Mouse (Mus musculus) liver, adult 2 months (tissue): Measurements from ENCODE around the gene Eif2ak4.

Experiments
- CTCF ChIP-seq: fragments of 200-500 bp; IDR thresholded peaks from 2 replicates; pipeline ENCODE4 v1.5.1; 2011; ENCODE audit warnings: low read depth, low read length, control low read depth
- POLR2A ChIP-seq: fragments of 200-500 bp; IDR thresholded peaks from 2 replicates; pipeline ENCODE4 v1.6.1; 2011; ENCODE audit warnings: low read length, control low read depth; ENCODE audit not compliant: insufficient read depth; ENCODE audit errors: extremely low read depth

DNA sequence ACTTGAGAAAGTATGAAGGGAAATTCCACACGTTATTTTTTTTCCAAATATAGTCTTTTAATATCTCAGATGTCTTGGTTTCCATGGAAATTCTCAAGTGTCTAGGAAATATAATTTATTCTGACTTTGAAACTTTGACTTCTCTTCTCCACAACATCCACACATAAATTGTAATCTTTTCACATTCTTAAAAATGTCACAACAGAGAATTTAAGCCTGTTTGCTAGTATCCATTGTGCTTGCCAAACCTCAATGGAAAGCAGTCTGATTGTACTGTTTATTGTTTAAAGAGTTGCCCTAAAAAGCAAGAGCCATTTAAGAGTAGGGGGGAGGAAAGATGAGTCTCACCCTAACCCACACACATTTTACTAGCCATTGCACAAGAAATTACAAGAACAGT, 16.6 kb upstream of the Eif2ak4 start:
- TF ChIP-seq POLR2A (no peak), CTCF (no peak)
